Mouse (Mus musculus): ENCODE data around the gene Ly6g6e. TPM values are rescaled to one million over a fixed set of nuclear protein-coding genes. Genes with fewer than 3 reads are reported as not detected.

Gene Ly6g6e
- polyA plus RNA-seq, 2 experiments = 0.08 TPM; not detected in 1

- no peak for TF ChIP-seq CTCF (IDR thresholded peaks at IDR 0.05; ENCODE audit: low read depth)
- TF ChIP-seq EP300 (IDR thresholded peaks at IDR 0.05; ENCODE audit: low read depth) = no peak
- Histone ChIP-seq H3K27ac (peak overlapping the region; percentile 70), H3K4me1 (replicated peaks; ENCODE audit: control insufficient read depth in 2 of 2, insufficient read depth in 2 of 2, low read length in 1 of 2) (peaks cover 10 to 12% of the 10 kb centered on the region in 2 experiments), H3K36me3 (replicated peaks; ENCODE audit: control insufficient read depth, insufficient read depth, low read depth) (peaks cover 11% of the 10 kb centered on the region), H3K27me3 (ENCODE audit: control insufficient read depth, insufficient read depth, low read length) (no peaks in the 10 kb centered on the region), H3K9ac (replicated peaks) (peak overlapping the region; percentile 79), H3K4me2 (ENCODE audit: low read depth) (peak overlapping the region; percentile 91), H3K9me3 (ENCODE audit: control insufficient read depth, low read length) (no peaks in the 10 kb centered on the region), H3K4me3 (ENCODE audit: insufficient read depth in 1 of 2, low read depth in 2 of 2, low read length in 2 of 2) (peak overlapping the region; percentile 61 to 71; a peak in 3 of 4 replicates)
- no peak for ATAC-seq (ENCODE audit: insufficient read depth)
- DNase-seq (ENCODE audit: low read depth in 3 of 3, low spot score in 3 of 3) = no peak
- WGBS (ENCODE audit: insufficient replicate concordance) = 37% methylated on average over 6 of the region's 6 CpGs
Measured at GRCm38 (mm10) chr17:35125578-35125977, 48.9 kb downstream of the Ly6g6e start.

DNA sequence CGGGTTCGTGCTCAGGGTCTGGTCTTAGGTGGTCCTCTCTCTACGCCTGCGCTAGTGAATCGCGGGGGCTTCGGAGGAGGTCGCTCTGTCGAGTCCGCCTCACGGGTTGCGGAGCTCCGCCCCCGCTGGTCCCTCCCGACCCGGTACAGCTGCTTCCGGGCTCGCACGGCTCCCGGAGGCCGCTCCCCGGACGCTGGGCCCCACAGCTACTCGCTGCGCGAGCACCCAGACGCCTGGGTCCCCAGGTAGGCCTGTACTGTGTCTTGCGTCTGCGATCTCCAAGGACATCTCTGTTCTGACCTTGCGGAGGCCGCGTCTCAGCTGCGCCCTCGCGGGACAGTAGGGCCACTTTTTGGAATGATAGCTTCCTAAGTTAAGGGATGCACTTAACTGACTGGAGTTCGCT lies 49.5 kb downstream of the Ly6g6e start, which contains the start of gene D17H6S53E:
TSS of gene D17H6S53E (plus strand) at position 168 of the 406 bp plus-strand sequence.
- peak; percentile 10; the same call in 1 of the 2 replicates for TF ChIP-seq CTCF (IDR thresholded peaks at IDR 0.05; ENCODE audit: low read depth)
- TF ChIP-seq EP300 (IDR thresholded peaks at IDR 0.05; ENCODE audit: low read depth) = no peak
- peak within 1 kb of the TSS; percentile 70 for H3K27ac ChIP-seq
- peak within 1 kb of the TSS; percentile 79 for H3K9ac ChIP-seq (replicated peaks)
- H3K4me2 ChIP-seq (ENCODE audit: low read depth) = peak within 1 kb of the TSS; percentile 91
- peaks cover 10 to 12% of the 10 kb centered on the region in 2 experiments for H3K4me1 ChIP-seq (replicated peaks; ENCODE audit: control insufficient read depth in 2 of 2, insufficient read depth in 2 of 2, low read length in 1 of 2)
- ATAC-seq (ENCODE audit: insufficient read depth) = peak; percentile 69
- H3K9me3 ChIP-seq (ENCODE audit: control insufficient read depth, low read length) = no peaks in the 10 kb centered on the region
- peak within 1 kb of the TSS; percentile 61 to 71 for H3K4me3 ChIP-seq (ENCODE audit: insufficient read depth in 1 of 2, low read depth in 2 of 2, low read length in 2 of 2)
- H3K36me3 ChIP-seq (replicated peaks; ENCODE audit: control insufficient read depth, insufficient read depth, low read depth) = peaks cover 11% of the 10 kb centered on the region
- peak; percentile 56 to 62 (median 62) for DNase-seq (ENCODE audit: low read depth in 3 of 3, low spot score in 3 of 3)
- WGBS (ENCODE audit: insufficient replicate concordance) = under 1% methylated on average over 36 of the region's 36 CpGs
- H3K27me3 ChIP-seq (ENCODE audit: control insufficient read depth, insufficient read depth, low read length) = no peaks in the 10 kb centered on the region

- H3K4me1 ChIP-seq (replicated peaks; ENCODE audit: control insufficient read depth in 2 of 2, insufficient read depth in 2 of 2, low read length in 1 of 2) = peaks cover 8 to 12% of the 10 kb centered on the region in 2 experiments
Measured at GRCm38 (mm10) chr17:35127017-35127416, 50.3 kb downstream of the Ly6g6e start.

More at GRCm38 (mm10) chr17:35127017-35127416, 50.3 kb downstream of the Ly6g6e start:
- 51% methylated on average over 13 of the region's 13 CpGs for WGBS (ENCODE audit: insufficient replicate concordance)
- Histone ChIP-seq H3K4me3 (ENCODE audit: insufficient read depth in 1 of 2, low read depth in 2 of 2, low read length in 2 of 2) (peak overlapping the region; percentile 61 to 71), H3K9ac (replicated peaks) (peak overlapping the region; percentile 79), H3K4me2 (ENCODE audit: low read depth) (peak overlapping the region; percentile 91), H3K27ac (peak overlapping the region; percentile 70; the same call in 1 of the 2 replicates), H3K9me3 (ENCODE audit: control insufficient read depth, low read length) (no peaks in the 10 kb centered on the region), H3K36me3 (replicated peaks; ENCODE audit: control insufficient read depth, insufficient read depth, low read depth) (peaks cover 11% of the 10 kb centered on the region), H3K27me3 (ENCODE audit: control insufficient read depth, insufficient read depth, low read length) (no peaks in the 10 kb centered on the region)
- TF ChIP-seq EP300 (IDR thresholded peaks at IDR 0.05; ENCODE audit: low read depth) (no peak), CTCF (IDR thresholded peaks at IDR 0.05; ENCODE audit: low read depth) (no peak)
- ATAC-seq (ENCODE audit: insufficient read depth) (no peak), DNase-seq (ENCODE audit: low read depth in 3 of 3, low spot score in 3 of 3) (no peak)

Other genes with a start within 250 kb of the Ly6g6e start
Only the 30 nearest of the 46 such genes appear.
- gene Hspa1b, start 117.7 kb upstream of the Ly6g6e start, polyA plus RNA-seq (2012; rRNA removed) = 1.5 and 3.5 TPM in 2 replicates
- gene Hspa1b, start 117.7 kb upstream of the Ly6g6e start, polyA plus RNA-seq (2014; fragmentation: Nextera tagmentation; extraction: Ambion mirVana) = not detected in 2 replicates
- not detected in 2 replicates for gene Gm20481, start 107.0 kb upstream of the Ly6g6e start, polyA plus RNA-seq (2012; rRNA removed)
- not detected in 2 replicates for gene Gm20481, start 107.0 kb upstream of the Ly6g6e start, polyA plus RNA-seq (2014; fragmentation: Nextera tagmentation; extraction: Ambion mirVana)
- gene Hspa1a, start 104.7 kb upstream of the Ly6g6e start, polyA plus RNA-seq (2012; rRNA removed) = 0.90 and 2.5 TPM in 2 replicates
- 0.38 and 0.41 TPM in 2 replicates for gene Hspa1a, start 104.7 kb upstream of the Ly6g6e start, polyA plus RNA-seq (2014; fragmentation: Nextera tagmentation; extraction: Ambion mirVana)
- 0.02 TPM in 1 of 2 replicates, not detected in the other for gene Hspa1l, start 104.2 kb upstream of the Ly6g6e start, polyA plus RNA-seq (2012; rRNA removed)
- gene Hspa1l, start 104.2 kb upstream of the Ly6g6e start, polyA plus RNA-seq (2014; fragmentation: Nextera tagmentation; extraction: Ambion mirVana) = 0.19 and 0.25 TPM in 2 replicates
- 81.5 and 121 TPM in 2 replicates for gene Lsm2, start 95.0 kb upstream of the Ly6g6e start, polyA plus RNA-seq (2012; rRNA removed)
- 122 and 132 TPM in 2 replicates for gene Lsm2, start 95.0 kb upstream of the Ly6g6e start, polyA plus RNA-seq (2014; fragmentation: Nextera tagmentation; extraction: Ambion mirVana)
- 58.2 and 67.6 TPM in 2 replicates for gene Vars, start 75.9 kb upstream of the Ly6g6e start, polyA plus RNA-seq (2012; rRNA removed)
- gene Vars, start 75.9 kb upstream of the Ly6g6e start, polyA plus RNA-seq (2014; fragmentation: Nextera tagmentation; extraction: Ambion mirVana) = 61.7 and 77.3 TPM in 2 replicates
- 0.12 and 0.18 TPM in 2 replicates for gene Vwa7, start 60.3 kb upstream of the Ly6g6e start, polyA plus RNA-seq (2012; rRNA removed)
- 0.09 TPM in 1 of 2 replicates, not detected in the other for gene Vwa7, start 60.3 kb upstream of the Ly6g6e start, polyA plus RNA-seq (2014; fragmentation: Nextera tagmentation; extraction: Ambion mirVana)
- 2.3 and 2.7 TPM in 2 replicates for gene Sapcd1, start 48.9 kb upstream of the Ly6g6e start, polyA plus RNA-seq (2012; rRNA removed)
- 2.5 and 2.7 TPM in 2 replicates for gene Sapcd1, start 48.9 kb upstream of the Ly6g6e start, polyA plus RNA-seq (2014; fragmentation: Nextera tagmentation; extraction: Ambion mirVana)
- gene Msh5, start 30.2 kb upstream of the Ly6g6e start, polyA plus RNA-seq (2012; rRNA removed) = 3.3 and 4.3 TPM in 2 replicates
- 2.3 and 2.9 TPM in 2 replicates for gene Msh5, start 30.2 kb upstream of the Ly6g6e start, polyA plus RNA-seq (2014; fragmentation: Nextera tagmentation; extraction: Ambion mirVana)
- gene Clic1, start 26.9 kb upstream of the Ly6g6e start, polyA plus RNA-seq (2012; rRNA removed) = 76.4 and 78.0 TPM in 2 replicates
- gene Clic1, start 26.9 kb upstream of the Ly6g6e start, polyA plus RNA-seq (2014; fragmentation: Nextera tagmentation; extraction: Ambion mirVana) = 38.1 and 39.9 TPM in 2 replicates
- gene Ddah2, start 17.9 kb upstream of the Ly6g6e start, polyA plus RNA-seq (2012; rRNA removed) = 12.0 and 12.3 TPM in 2 replicates
- 16.1 and 17.3 TPM in 2 replicates for gene Ddah2, start 17.9 kb upstream of the Ly6g6e start, polyA plus RNA-seq (2014; fragmentation: Nextera tagmentation; extraction: Ambion mirVana)
- 0.26 and 0.48 TPM in 2 replicates for gene Ly6g6c, start 11.5 kb upstream of the Ly6g6e start, polyA plus RNA-seq (2012; rRNA removed)
- 0.24 and 0.37 TPM in 2 replicates for gene Ly6g6c, start 11.5 kb upstream of the Ly6g6e start, polyA plus RNA-seq (2014; fragmentation: Nextera tagmentation; extraction: Ambion mirVana)
- gene Mpig6b, start 10.7 kb upstream of the Ly6g6e start, polyA plus RNA-seq (2012; rRNA removed) = 2.3 and 2.6 TPM in 2 replicates
- 4.0 and 6.6 TPM in 2 replicates for gene Mpig6b, start 10.7 kb upstream of the Ly6g6e start, polyA plus RNA-seq (2014; fragmentation: Nextera tagmentation; extraction: Ambion mirVana)
- gene Ly6g6d, start 1.2 kb downstream of the Ly6g6e start, polyA plus RNA-seq (2012; rRNA removed) = 0.95 and 1.2 TPM in 2 replicates
- gene Ly6g6d, start 1.2 kb downstream of the Ly6g6e start, polyA plus RNA-seq (2014; fragmentation: Nextera tagmentation; extraction: Ambion mirVana) = 0.28 and 0.77 TPM in 2 replicates
- 4.1 and 5.1 TPM in 2 replicates for gene Ly6g6f, start 8.7 kb downstream of the Ly6g6e start, polyA plus RNA-seq (2012; rRNA removed)
- 5.0 and 6.3 TPM in 2 replicates for gene Ly6g6f, start 8.7 kb downstream of the Ly6g6e start, polyA plus RNA-seq (2014; fragmentation: Nextera tagmentation; extraction: Ambion mirVana)
- 29.1 and 30.0 TPM in 2 replicates for gene Abhd16a, start 12.4 kb downstream of the Ly6g6e start, polyA plus RNA-seq (2012; rRNA removed)
- gene Abhd16a, start 12.4 kb downstream of the Ly6g6e start, polyA plus RNA-seq (2014; fragmentation: Nextera tagmentation; extraction: Ambion mirVana) = 42.3 and 44.3 TPM in 2 replicates
- not detected in 2 replicates for gene Ly6g5c, start 31.4 kb downstream of the Ly6g6e start, polyA plus RNA-seq (2012; rRNA removed)
- not detected in 2 replicates for gene Ly6g5c, start 31.4 kb downstream of the Ly6g6e start, polyA plus RNA-seq (2014; fragmentation: Nextera tagmentation; extraction: Ambion mirVana)
- 0.57 and 0.70 TPM in 2 replicates for gene Ly6g5b, start 38.5 kb downstream of the Ly6g6e start, polyA plus RNA-seq (2012; rRNA removed)
- 0.27 TPM in 1 of 2 replicates, not detected in the other for gene Ly6g5b, start 38.5 kb downstream of the Ly6g6e start, polyA plus RNA-seq (2014; fragmentation: Nextera tagmentation; extraction: Ambion mirVana)
- gene Gpank1, start 44.6 kb downstream of the Ly6g6e start, polyA plus RNA-seq (2012; rRNA removed) = 8.9 and 10.0 TPM in 2 replicates
- gene Gpank1, start 44.6 kb downstream of the Ly6g6e start, polyA plus RNA-seq (2014; fragmentation: Nextera tagmentation; extraction: Ambion mirVana) = 12.2 and 12.7 TPM in 2 replicates
- 79.2 and 106 TPM in 2 replicates for gene Csnk2b, start 45.2 kb downstream of the Ly6g6e start, polyA plus RNA-seq (2012; rRNA removed)
- gene Csnk2b, start 45.2 kb downstream of the Ly6g6e start, polyA plus RNA-seq (2014; fragmentation: Nextera tagmentation; extraction: Ambion mirVana) = 127 and 142 TPM in 2 replicates
- 0.75 and 1.5 TPM in 2 replicates for gene D17H6S53E, start 49.5 kb downstream of the Ly6g6e start, polyA plus RNA-seq (2012; rRNA removed)
- 1.3 and 1.5 TPM in 2 replicates for gene D17H6S53E, start 49.5 kb downstream of the Ly6g6e start, polyA plus RNA-seq (2014; fragmentation: Nextera tagmentation; extraction: Ambion mirVana)
- 285 and 317 TPM in 2 replicates for gene Apom, start 55.1 kb downstream of the Ly6g6e start, polyA plus RNA-seq (2012; rRNA removed)
- gene Apom, start 55.1 kb downstream of the Ly6g6e start, polyA plus RNA-seq (2014; fragmentation: Nextera tagmentation; extraction: Ambion mirVana) = 750 and 763 TPM in 2 replicates
- gene Bag6, start 58.3 kb downstream of the Ly6g6e start, polyA plus RNA-seq (2012; rRNA removed) = 45.7 and 48.1 TPM in 2 replicates
- gene Bag6, start 58.3 kb downstream of the Ly6g6e start, polyA plus RNA-seq (2014; fragmentation: Nextera tagmentation; extraction: Ambion mirVana) = 22.9 and 30.5 TPM in 2 replicates
- gene Prrc2a, start 88.0 kb downstream of the Ly6g6e start, polyA plus RNA-seq (2012; rRNA removed) = 61.4 and 67.5 TPM in 2 replicates
- gene Prrc2a, start 88.0 kb downstream of the Ly6g6e start, polyA plus RNA-seq (2014; fragmentation: Nextera tagmentation; extraction: Ambion mirVana) = 33.4 and 46.0 TPM in 2 replicates
- 3.1 and 8.1 TPM in 2 replicates for gene Aif1, start 99.2 kb downstream of the Ly6g6e start, polyA plus RNA-seq (2012; rRNA removed)
- gene Aif1, start 99.2 kb downstream of the Ly6g6e start, polyA plus RNA-seq (2014; fragmentation: Nextera tagmentation; extraction: Ambion mirVana) = 18.6 and 20.7 TPM in 2 replicates
- gene Lst1, start 111.5 kb downstream of the Ly6g6e start, polyA plus RNA-seq (2012; rRNA removed) = 25.6 and 37.4 TPM in 2 replicates
- gene Lst1, start 111.5 kb downstream of the Ly6g6e start, polyA plus RNA-seq (2014; fragmentation: Nextera tagmentation; extraction: Ambion mirVana) = 32.8 and 37.7 TPM in 2 replicates
- gene Ltb, start 117.5 kb downstream of the Ly6g6e start, polyA plus RNA-seq (2012; rRNA removed) = 0.47 and 0.70 TPM in 2 replicates
- gene Ltb, start 117.5 kb downstream of the Ly6g6e start, polyA plus RNA-seq (2014; fragmentation: Nextera tagmentation; extraction: Ambion mirVana) = 0.28 and 0.64 TPM in 2 replicates
- gene Tnf, start 125.1 kb downstream of the Ly6g6e start, polyA plus RNA-seq (2012; rRNA removed) = 0.42 and 0.73 TPM in 2 replicates
- 0.15 and 0.43 TPM in 2 replicates for gene Tnf, start 125.1 kb downstream of the Ly6g6e start, polyA plus RNA-seq (2014; fragmentation: Nextera tagmentation; extraction: Ambion mirVana)
- gene Lta, start 128.4 kb downstream of the Ly6g6e start, polyA plus RNA-seq (2012; rRNA removed) = 0.04 and 0.07 TPM in 2 replicates
- gene Lta, start 128.4 kb downstream of the Ly6g6e start, polyA plus RNA-seq (2014; fragmentation: Nextera tagmentation; extraction: Ambion mirVana) = not detected in 2 replicates
- gene Gm16181, start 143.9 kb downstream of the Ly6g6e start, polyA plus RNA-seq (2012; rRNA removed) = 0.19 and 0.21 TPM in 2 replicates
- not detected in 2 replicates for gene Gm16181, start 143.9 kb downstream of the Ly6g6e start, polyA plus RNA-seq (2014; fragmentation: Nextera tagmentation; extraction: Ambion mirVana)

Measured in liver, embryonic 14.5 days (tissue).